Mouse (Mus musculus) liver (tissue): ENCODE data around the gene Cfap44.

Experiments
- DNase-seq: peaks from one replicate; pipeline ENCODE4 v3.0.0-alpha.2; 2020; ENCODE audit warnings: mixed read lengths

The Cfap44 gene

DNA sequence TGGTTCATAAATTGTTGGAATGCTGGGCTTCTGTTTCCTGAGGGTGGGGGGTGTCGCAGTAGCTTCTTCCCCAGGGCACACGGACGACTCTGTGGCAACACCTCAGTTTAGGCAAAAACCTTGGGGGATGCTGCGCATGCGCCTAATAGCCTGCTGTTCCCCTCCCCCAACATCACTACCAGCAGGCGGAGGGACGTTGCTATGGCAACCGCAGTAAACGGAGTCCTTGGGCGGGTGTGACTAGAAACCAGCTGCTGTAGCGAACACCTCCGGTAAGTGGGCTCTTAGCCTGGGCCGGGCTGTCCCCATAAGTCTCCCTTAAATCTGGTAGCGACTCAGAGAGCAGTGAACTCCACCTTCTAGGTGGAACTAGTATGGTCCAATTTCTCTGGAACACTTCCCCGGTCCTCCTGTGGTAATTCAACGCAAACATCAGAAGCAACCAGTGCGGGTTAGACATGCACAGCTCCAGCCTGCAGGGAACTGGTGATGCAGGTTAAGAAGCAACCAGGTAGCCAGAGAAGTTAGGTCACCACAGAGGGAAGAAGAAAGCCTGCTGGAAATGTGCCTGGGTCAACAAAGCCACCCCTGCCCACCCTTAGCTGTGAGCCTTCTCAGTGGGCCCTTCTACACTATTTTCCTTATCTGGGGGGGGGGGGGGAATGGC lies at the start of gene Cfap44:
Cfap44 (plus strand) TSS at position 220 of the 667 bp plus-strand sequence.
- DNase-seq = peak; percentile 81

DNA sequence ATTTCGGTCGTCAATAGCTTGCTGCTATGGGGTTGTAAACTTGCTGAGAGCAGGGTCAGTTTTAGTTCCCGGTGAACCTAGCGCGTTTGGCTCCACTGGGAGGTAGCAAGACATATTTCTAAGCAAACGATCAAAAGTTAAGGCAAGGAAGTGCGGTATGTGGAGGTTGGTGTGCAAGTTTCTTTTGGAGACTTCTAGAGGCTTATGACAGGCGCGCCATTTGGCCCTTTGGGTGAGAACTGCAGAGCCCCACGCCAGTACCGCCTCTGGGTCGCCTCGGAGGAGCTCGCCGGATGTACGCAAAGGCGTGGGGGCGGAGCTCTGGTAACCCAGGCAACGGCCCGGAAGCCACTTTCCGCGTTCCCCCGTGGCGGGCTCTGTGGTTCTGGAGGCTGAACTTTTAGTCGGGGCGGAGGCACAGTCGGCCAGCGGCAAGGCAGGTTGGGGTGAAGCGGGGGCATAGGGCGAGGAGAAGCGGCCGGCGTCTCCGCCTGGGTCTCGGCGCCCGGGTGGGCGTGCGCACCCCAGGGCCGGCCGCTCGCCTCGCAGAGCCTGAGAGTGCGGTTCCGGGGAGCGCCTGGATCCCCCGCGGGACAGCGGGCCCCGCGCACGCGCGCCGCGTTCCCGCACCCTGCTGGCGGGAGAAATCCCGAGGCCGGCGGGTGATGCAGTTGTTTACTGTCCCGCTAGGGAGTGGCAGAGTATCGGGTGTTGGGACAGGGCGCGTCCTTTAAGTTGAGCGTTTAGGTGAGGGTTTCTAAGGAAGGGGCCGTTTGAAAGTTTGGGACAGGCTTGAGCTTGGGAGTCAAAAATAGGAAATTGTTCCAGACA lies 47.3 kb upstream of the Cfap44 start, which contains the start of gene Spice1:
Spice1 (plus strand) TSS at position 51 of the 831 bp plus-strand sequence.
- peak; percentile 95 for DNase-seq

DNA sequence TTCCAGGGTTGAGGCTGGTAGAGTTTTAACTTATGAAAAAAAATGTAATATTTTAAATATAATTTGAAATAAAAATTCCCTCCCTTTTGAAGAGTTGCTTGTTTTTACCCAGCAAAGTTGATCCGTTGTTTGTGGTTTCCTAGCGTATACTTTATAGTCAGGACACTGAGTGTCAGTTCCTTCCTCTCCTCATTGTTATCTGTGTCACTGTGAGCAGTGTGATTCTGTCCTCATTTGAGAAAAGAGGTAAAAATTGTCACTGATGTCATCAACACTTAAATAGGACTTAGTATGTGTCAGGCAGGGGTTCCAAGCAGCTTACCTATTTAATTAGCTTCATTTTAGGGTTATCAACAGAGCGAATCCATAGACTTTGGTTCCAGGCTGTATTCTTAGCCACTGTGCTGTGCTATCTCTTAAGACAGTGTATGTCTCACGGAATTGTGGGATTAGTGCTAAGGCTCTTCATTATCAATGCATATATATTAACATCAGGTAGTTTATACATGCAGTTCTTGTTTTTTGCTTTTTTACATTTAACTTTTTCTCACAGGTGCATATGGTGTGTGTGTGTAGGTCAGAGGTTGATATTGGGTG lies 44.7 kb upstream of the Cfap44 start:
- no peak for DNase-seq

DNA sequence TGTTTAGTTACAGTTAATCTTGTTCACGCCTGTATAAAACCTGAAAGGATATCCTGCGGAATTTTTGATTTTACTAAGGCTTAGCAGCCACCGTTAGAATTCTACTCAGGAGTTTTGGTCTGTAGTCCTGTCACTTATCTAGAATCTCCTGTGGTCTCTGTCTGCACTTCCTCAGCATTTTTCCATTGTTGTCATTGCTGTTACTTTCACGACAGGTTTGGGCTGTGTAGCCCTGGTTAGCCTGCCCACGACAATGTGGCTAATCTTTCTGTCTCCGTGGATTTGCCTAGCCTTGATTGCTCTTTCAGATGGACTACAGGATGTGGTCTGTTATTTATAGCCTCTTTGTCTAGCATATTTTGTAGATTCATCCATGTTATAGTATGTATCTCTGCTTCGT lies 38.3 kb upstream of the Cfap44 start:
- no peak for DNase-seq

DNA sequence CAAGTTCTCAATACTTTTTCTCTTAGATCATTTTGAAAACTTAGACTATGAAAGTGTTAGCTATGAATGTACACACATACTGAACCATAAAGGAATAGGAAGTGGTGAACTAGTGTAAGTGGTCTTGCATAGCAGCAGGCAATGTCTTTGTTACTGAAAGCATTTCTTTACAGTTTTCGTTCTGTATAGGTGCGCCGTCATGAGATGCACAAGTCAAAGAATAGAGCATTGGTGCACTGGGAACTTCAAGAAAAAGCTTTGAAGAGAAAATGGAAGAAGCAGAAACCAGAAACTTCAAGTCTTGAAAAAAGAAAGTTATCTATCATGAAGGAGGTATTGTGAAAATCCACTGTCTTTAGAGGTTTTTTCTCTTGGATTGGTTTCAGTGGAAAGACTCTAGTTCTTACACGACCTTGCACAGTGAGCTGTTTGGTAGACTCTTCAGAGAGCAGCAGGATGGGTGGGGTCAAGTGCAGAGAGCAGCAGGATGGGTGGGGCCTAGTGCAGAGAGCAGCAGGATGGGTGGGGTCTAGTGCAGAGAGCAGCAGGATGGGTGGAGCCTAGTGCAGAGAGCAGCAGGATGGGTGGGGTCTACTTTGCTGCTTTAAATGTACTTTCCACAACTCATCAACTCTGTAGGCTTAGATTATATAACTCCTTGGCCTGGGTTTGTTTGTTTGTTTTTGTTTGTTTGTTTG lies 36.9 kb upstream of the Cfap44 start:
- DNase-seq = peak; percentile 92

DNA sequence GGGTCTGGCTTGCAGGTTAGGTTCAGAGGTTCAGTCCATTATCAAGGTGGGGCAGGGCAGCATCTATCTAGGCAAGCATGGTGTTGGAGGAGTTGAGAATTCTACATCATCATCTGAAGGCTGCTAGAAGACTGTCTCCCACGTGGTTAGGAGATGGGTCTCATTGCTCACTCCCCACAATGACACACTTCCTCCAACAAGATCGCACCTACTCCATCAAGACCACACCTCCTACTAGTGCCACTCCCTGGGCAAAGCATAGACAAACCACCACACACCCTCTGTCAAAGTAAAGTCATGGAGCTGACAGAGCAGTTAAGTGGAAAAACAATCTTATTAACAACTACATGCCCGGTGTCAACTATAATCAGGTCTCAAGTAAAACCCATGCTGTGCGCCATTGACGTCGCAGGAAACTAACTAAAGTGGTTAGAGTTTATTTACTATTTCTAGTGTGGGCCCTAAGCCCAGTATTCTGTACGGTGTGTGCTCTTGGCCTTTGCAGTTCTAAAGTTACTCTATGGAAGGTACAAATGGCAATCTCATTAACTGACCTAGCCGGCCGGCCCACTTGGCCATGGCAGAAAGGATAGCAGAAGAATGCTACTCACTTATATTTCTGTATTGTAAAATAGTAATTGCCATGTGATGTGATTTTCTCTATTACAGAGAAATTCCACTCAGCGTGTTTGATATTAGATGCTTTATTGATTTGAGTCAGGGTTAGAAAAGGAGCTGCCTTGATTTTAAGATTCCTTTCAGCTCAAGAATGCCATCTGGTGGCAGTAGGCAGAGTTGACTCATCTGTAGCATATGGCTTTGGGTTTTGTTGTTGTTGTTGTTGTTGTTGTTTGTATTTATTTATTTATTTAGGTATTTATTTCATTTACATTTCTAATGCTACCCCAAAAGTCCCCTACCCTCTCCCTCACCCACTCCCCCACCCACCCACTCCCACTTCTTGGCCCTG lies 32.4 kb upstream of the Cfap44 start:
- no peak for DNase-seq

DNA sequence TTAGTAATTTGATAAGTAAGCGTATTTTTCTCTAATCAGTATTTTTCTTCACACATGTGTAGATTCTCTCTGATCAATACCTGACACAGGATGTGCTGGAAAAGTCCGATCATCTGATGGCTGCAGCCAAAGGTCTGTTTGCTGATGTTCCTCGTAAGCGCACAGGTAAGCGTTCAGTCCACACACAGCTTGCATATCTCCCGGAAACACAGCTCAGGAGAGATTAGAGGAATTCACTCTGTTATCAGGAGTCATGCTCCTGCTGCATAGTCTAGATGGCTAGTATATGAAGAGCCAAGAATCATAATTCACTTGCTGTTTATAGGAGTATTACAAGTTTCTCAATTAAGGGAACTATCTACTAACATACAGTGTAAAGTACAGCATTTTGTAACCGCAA lies 29.1 kb upstream of the Cfap44 start:
- DNase-seq = no peak

DNA sequence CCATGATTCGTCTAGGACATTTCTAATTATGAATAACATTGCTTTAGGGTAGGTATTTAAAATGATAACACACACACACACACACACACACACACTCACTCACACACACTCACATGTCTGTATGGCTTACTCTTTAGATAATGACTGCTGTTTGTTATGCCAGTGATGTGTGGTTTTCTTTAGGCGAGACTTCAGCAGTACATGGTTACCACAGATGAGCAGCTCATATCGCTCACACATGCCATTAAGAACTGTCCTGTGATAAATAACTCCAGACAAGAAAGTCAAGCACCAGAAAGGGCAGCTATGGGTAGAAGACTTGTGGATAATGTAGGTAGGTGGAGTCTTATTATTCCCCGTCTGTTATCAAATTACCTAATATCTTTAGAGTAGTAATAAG lies 19.1 kb upstream of the Cfap44 start:
- no peak for DNase-seq

DNA sequence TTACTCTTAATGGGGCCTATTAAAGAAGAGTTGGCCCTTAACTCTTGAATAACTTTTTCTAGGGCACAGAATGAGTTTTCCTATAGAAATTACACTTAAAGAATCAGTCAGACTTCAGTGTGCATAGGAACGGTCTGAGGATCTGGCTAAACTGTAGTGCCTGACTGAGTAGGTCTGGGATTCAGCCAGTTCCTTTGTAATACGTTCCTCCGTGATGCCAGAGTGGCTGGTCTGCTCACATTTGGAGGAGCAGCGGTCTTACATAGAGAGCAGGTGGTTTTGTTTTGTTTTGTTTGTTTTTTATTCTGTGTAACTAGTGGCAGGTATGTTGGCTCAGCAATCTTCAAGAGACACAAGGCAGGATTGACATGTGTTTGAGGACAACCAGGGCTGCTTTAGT lies 14.6 kb upstream of the Cfap44 start:
- no peak for DNase-seq

DNA sequence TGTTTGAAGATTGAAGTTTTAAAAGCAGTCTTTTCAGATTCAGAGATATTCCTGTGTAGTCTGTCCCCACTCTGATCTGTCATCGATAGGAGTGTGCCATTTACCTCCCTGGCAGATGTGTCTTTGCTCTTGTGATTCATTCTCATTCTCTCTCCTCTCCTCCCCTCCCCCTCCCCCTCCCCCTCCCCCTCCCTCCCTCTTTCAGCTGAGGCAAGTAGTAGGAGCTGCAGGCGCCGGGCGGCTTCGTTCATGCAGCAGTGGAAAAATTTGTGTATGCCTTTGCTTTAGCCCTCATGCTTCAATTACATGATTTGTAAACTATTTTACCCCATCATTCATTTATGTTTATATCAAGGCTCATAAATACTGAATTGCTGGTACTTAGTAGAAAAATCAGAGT lies 13.0 kb upstream of the Cfap44 start:
- DNase-seq = no peak

DNA sequence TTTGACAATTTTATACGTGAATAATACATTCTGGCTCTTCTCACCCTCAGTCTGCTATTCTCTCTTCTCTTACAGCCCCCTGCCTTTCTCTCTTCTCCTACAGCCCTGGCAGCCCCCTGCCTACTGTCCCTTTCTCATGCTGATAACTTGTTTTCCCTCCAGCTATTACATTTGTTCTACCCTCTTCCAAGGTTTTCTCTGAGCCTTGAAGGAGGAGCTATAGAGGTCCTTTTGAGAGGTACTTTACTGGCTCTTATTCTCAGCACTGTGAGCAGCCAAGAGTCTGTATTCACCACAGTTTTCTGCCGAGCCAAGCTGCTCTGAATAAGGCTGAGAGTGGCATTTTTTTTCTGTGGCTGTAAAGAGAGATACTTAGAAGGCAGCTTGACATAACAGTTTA lies 11.0 kb upstream of the Cfap44 start:
- DNase-seq = no peak

DNA sequence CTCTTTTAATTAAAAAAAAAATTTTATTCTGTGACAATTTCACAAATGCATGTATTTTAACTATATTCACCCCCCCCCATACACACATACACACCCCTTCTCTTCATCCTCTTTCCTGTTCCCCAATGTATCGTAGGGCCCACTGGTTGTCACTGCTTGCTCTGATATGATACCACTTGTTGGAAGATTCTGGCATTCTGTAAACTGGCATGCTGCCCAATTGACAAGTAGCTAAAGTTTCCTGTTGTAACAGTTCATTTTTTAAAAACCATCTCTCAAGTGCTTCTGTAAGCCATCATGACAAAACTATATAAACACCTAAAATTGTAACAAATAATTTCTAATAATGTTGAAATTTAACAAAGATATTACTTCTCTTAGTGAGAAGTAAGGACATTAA lies 10.3 kb upstream of the Cfap44 start:
- DNase-seq = no peak

DNA sequence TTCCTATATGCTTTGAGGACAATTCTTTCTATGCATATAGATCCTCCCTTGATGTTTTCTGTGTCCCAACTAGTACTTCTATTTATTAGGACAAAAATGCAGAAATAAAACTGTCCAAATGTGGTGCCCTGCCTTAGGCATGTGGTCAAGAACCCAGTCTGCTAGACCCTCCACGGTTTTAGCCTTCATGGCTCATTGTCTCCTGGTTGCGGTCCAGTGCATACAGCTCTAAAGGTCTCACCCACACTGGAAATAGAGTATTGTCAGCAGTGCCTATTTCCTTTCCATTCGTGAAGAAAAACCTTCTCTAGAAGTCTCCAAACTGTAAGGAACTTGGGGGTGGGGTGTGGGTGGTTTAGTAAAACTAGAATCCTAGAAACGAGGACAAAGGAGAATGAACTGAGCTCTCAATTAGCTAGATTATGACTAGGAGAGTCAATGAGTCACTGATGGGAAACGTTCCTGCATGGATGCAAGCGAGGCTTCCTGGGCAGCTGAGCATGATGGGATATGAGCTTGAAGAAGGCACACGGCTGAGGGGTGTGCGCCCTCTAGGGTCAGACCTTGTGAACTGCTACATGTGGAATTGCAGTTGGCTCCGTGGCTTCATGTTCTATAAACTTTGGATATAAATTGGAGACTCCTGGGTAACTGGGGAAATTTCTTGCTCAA lies 2.6 kb upstream of the Cfap44 start:
- peak; percentile 56 for DNase-seq

DNA sequence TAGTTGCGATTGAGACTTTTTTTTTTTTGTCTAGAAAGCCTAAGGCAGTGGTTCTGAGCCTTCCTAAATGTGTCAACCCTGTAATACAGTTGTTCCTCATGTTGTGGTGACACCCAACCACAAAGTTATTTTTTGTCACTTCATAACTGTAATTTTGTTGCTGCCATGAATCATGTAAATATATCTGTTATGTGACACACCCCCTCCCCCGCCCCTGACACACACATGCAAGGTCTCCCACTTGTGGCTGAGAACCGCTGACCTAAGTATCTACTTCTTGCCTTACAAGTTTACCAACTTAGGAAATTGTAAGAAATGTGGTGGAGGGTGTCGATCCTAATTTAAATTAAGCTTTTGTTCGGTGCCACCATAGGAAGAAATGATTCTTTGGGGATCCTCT lies 10.3 kb downstream of the Cfap44 start:
- DNase-seq = no peak

DNA sequence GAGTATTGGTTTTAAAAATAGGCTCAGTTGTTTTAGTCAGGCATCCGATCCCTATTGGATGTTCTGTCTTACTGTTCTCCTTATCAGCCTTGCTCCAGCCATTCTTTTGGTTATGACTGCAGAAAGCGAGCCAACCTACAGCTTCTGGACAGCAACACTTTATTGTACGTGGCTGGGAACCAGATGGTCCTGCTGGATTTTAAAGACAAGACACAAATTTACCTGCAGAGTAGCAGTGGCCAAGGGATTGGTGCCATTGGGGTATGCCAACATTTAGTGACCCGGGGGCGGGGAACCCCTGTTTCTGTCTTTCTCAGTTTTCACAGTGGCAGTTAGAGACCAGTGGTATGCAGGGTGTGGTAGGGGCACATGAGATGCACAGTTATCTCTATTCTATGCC lies 12.6 kb downstream of the Cfap44 start:
- DNase-seq = no peak

DNA sequence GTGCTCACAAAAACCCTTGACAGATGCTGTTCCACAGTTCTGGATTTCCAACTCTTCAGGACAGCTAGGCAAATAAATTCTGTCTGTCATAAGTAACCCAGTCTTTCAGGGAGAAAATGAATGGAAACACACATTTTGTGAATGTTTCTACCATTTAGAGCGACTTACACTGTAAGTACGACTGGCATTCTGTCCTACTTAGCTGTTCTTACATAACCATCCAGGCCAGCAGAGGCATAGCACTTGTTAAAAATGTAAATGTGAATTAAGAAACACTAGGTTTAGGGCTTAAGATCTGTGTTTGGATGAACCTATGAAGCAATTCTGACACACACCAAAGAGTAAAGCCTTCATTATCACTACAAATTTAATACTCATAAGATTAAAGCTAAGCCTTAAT lies 13.7 kb downstream of the Cfap44 start:
- no peak for DNase-seq

DNA sequence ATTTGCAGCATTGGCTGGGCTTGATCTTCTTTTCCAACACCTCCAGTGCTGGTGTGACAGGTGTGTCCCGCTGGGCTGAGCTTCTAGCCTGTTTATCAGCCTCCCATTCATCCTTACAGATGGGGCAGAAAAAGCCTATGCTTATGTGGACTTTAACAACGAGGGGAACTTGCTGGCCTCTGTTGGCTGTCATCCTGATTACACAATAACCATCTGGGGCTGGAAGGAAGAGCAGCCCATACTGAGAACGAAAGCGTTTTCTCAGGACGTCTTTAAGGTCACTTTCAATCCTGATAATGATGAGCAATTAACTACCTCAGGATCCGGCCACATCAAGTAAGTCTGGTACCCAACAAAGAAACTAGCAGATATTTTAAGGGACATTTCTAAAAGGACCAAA lies 15.6 kb downstream of the Cfap44 start:
- no peak for DNase-seq

DNA sequence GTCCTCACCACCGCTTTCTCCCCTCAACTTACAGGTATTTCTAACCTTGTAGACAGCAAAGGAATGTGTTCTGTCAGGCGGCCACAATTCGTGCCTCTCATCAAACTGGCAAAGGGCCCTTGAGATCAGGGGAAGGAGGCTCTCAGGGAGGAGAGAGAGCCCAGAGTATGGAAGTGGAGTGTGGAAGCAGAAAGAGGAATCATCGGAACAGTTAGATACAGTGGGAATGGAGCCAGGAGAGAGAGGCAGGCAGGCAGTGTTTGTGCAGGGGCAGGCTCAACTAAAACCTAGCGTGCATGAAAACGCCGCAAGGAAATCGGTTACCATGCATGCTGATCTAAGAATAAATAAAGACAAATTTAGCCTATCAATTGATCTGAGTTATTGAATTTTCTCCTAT lies 23.0 kb downstream of the Cfap44 start:
- no peak for DNase-seq

DNA sequence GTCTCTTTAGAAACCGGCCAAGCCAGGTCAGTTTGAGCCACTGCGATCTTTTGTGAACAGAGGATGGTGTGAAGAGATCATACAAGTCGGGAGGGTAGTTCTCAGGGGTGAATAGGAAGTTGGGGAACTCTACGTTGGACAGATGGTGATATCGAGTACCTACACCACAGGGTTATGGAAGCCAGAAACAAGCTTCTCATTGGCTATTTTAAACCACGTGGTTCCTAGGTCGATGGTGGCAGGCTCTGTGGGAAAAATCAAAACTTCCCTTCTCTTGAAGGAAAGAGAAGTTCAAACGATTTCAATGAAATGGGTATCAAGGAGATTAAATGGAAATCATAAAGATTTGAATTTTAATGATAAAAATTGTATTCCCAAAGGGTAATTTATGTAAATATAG lies 27.1 kb downstream of the Cfap44 start:
- DNase-seq = no peak

DNA sequence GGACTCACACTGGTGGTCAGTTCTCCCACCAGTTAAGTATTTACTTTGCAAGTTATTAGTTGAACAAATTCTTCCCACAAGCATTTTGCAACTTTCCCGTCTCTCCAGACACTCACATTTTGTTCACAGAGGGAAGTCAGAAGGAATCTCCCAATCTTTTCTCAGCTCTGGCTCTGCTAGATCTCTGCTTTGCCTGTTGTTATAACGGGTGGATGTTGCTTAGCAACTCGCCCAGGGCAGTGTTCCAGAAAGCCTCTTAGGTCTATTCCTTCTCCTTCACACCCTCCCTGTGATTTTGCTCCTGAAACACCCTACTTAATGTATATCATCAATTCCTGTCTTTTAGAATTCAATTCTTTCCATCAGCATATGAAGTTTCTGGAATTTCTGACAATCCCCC lies 28.9 kb downstream of the Cfap44 start:
- DNase-seq = no peak

DNA sequence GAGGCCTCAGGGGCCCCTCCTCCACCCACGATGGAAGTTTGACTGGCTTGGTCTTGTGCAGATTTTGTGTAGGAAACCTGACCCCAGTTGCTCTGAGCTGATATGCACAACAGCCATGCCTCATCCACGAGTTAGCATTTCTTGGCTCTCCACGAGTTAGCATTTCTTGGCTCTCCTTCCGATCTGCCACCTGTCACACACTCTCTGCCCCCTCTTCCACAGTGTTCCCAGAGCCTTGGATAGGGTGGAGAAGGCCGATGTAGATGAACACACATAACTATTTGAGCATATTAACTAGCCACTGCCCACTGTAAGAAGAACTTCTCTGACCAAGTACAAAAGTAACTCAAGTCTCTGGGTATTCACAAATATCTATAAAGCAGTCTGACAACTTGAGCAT lies 33.9 kb downstream of the Cfap44 start:
- no peak for DNase-seq

DNA sequence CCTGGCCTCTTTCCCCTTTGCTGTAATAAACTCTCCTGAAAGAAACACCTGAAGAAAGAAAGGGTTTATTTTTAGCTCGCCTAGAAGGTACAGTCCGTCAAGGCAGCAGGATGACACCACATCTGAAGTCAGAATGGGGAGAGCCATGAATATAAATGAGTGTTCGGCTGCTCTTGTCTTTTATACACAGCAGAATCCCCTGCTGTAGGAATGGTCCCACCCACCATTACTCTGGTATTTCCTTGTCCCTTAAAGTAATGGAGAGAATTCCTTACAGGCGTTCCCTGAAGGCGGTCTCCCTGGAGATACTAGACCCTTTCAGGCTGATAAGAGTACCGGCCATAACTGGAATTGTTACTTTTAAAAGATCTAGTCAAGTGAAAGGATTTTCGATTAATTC lies 35.4 kb downstream of the Cfap44 start:
- DNase-seq = no peak
